Mouse (Mus musculus) gastrocnemius, adult 2 months (tissue): ENCODE data around the gene Olfr601. TPM values are rescaled to one million over a fixed set of nuclear protein-coding genes. Genes with fewer than 3 reads are reported as not detected.
"Not testable (repeated sequence)": the region's sequence is repeated elsewhere in the genome, so short reads cannot be mapped to it uniquely, and the experiment has no call there.

Source experiments
- DNase-seq: peaks from one replicate; pipeline ENCODE4 v3.0.0; 2022
- H3K27ac ChIP-seq: fragments of 200-600 bp; 2 replicates; pipeline ENCODE4 v1.8.1; 2022; ENCODE audit warnings: mild to moderate bottlenecking
- H3K4me3 ChIP-seq: fragments of 200-600 bp; 2 replicates; pipeline ENCODE4 v1.8.1; 2022; ENCODE audit warnings: mild to moderate bottlenecking, moderate library complexity
- CTCF ChIP-seq: fragments of 200-600 bp; IDR thresholded peaks from 2 replicates; pipeline ENCODE4 v1.8.1; 2022; ENCODE audit warnings: antibody characterized with exemption, mild to moderate bottlenecking, moderate library complexity
- intact Hi-C: fragments of 180-260 bp; cut with DNase I; formaldehyde crosslinking; loops from one replicate; pipeline ENCODE4 v1.15.1; 2025
- long read RNA-seq, 2 experiments: library from polyadenylated mRNA; stranded (forward); transcript quantifications; one replicate each; pipeline ENCODE4 v2.0.0; 2021
- total RNA-seq, 2 experiments: library from RNA; stranded (reverse); gene quantifications; 2 replicates each; pipeline ENCODE4 v1.2.3; 2021

Olfr601 gene
- total RNA-seq = not detected
- long read RNA-seq, experiment 1 = 0 reads
- long read RNA-seq, experiment 2 = 0 reads

DNA sequence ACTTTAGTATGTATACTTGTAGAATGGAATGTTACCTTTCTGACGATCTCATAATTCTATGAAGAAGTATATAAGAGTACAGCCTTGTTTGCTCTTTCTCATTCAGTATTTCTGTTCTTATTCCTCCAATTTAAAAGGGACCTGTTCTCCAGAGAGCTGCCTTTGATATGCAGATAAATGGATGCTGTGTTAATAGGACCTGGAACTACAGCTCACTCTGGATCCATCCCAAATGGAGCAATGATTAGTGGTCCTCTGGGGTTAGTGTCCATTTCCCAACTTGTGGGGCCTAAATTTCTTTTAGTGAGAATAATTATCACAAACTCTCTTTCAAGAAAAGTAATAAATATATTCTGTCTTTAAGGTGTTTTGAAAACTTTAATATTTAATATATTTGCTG lies at the start of gene Olfr601:
Gene Olfr601 (minus strand): TSS at position 101 of the 400 bp plus-strand sequence.
- H3K4me3 ChIP-seq = no peak within 1 kb of the TSS
- DNase-seq = no peak
- no peak for TF ChIP-seq CTCF
- H3K27ac ChIP-seq = no peak within 1 kb of the TSS
- intact Hi-C loops = no loop called here

DNA sequence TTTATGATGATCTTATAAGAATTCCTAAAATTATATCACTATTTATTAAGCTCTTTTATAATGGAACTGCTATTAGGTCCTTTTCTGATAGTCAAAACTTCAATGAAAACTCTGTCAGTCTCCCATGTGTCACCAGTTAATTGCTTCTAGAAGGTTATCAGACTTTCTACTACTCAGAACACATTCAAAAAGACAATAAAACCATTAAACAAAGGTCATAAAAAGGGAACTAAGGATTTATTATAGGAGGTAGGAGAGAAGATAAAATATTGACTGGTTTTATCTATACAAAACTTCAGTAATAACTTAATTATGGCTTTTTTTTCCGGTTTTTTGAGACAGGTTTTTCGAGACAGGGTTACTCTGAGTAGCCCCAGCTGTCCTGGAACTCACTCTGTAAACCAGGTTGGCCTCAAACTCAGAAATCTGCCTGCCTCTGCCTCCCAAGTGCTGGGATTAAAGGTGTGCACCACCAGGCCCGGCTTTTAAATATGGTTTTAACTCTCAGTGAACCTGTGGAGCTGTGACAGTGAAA lies 44.1 kb upstream of the Olfr601 start:
- DNase-seq, intact Hi-C loops, H3K4me3 ChIP-seq, H3K27ac ChIP-seq: not testable (repeated sequence)

DNA sequence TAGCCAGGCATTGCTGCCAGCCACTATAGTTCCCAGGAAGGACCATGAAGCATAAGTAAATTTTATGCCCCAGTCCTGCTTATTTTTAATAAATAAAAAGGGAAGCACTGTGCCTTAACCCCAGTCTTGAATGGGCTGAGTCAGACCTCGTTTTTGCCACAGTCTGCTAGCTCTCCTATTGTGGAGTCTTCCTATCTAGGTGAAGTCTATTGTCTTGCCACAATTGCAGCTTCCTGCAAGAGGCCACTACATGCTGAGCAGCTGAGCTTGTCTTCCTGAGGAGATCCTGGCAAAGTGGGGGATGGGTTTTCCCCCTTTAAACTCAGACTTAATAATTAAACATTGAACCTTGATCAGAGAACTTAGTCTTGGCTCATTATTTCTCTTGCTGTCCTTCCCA lies 36.5 kb upstream of the Olfr601 start:
- no peak for DNase-seq
- Histone ChIP-seq H3K4me3 (no peak overlapping the region), H3K27ac (no peak overlapping the region)
- no peak for TF ChIP-seq CTCF
- intact Hi-C loops = no loop called here

DNA sequence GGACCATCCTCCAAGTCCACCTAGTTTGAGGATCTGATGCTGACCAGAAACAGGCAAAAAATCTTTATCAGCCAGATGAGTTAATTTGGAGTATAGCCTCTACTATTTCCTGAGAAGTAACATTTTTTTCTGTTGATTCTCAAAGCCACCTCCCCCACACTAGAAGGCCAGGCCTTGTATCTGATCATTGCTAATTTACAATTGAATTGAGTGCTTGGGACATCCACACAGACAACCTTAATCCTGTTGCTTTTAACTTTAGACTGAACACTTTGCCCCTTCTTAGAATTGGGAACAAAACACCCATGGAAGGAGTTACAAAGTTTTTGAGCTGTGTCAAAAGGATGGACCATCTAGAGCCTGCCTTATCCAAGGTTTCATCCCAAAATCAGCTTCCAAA lies 35.3 kb upstream of the Olfr601 start:
- intact Hi-C loops = no loop called here
- no peak overlapping the region for H3K27ac ChIP-seq
- no peak overlapping the region for H3K4me3 ChIP-seq
- TF ChIP-seq CTCF = no peak
- no peak for DNase-seq

DNA sequence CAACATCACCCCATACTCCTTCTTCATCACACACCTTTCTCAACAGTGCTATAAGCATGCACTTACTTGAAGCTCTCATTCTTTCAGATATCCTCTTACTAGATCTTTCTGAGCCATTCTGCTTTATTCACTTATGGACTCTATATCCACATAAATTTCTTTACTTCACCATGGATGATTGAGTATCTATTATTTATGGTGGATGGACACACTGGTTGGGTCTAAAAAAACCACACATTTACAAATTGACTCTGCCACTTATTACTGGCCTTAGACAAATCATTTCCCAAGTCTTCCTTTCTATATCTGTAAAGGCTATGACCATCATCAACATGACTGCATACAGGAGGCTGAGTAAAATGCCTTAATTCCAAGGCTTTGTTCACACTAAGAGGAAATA lies 23.6 kb upstream of the Olfr601 start, which contains the start of gene Olfr603:
Gene Olfr603 (minus strand): TSS at position 101 of the 400 bp plus-strand sequence.
- DNase-seq = no peak
- H3K4me3 ChIP-seq = no peak within 1 kb of the TSS
- intact Hi-C loops = no loop called here
- H3K27ac ChIP-seq = no peak within 1 kb of the TSS
- TF ChIP-seq CTCF = no peak

DNA sequence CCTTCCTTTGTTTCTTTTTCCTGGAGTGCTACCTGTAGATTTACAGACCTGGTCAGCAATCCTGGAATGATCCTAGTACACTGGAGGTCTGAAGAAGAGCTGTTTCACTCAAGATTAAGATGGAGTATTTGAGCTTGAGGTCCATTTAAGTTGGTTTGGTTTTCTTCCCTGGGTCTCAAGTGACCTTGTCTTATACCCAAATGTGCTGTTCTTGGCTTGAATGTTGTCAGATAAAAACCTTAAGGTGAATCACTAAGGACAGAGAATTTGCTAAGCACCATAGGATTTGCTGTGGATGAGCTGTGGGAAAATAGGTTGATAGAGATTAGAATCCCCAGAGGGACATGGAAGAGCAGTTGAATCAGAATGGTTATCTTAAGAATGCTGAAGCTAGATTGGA lies 12.9 kb downstream of the Olfr601 start, which contains the start of gene Olfr600:
Gene Olfr600 (minus strand): TSS at position 101 of the 400 bp plus-strand sequence.
- TF ChIP-seq CTCF = no peak
- Histone ChIP-seq H3K4me3 (no peak within 1 kb of the TSS), H3K27ac (no peak within 1 kb of the TSS)
- DNase-seq = no peak
- intact Hi-C loops = no loop called here

DNA sequence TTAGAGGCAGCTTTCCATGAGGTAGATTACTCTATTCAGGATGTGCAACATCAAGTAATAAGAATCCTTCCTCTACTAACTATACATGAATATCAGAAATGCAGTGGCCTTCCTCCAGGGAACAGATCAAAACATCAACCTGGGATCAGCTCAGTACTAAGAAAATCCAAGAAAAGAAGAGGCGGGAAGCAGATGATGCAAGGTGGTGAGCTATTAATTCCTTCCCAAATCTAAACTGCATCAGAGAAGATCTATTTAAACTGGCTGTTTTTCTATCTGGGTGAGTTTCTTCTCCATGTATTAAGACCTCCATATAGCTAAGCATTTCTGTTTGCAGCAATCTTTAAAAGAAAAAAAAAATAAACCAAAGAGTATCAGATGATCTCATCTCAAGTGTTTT lies 26.8 kb downstream of the Olfr601 start, which contains the start of gene Olfr599:
Gene Olfr599 (plus strand): TSS at position 301 of the 400 bp plus-strand sequence.
- DNase-seq = no peak
- H3K27ac ChIP-seq = no peak within 1 kb of the TSS
- no peak for TF ChIP-seq CTCF
- intact Hi-C loops = no loop called here
- no peak within 1 kb of the TSS for H3K4me3 ChIP-seq

DNA sequence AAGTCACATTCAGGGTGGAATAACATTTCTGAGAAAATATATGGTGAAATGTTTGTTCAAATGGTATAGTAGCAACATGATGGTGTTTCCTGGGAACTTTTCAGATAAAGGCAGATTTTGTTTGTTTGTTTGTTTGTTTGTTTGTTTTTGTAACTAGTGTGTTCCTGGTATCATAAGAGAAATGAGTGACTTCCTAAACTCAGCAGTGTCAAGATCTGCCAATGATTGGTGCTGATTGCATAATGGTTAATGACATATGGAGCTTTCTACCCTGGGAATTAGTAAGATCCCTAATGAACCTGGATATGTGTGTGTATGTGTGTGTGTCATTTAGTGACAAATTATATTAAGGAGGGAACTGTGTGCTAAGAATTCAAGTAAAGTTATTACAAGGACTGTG lies 39.2 kb downstream of the Olfr601 start, which contains the start of gene Olfr598:
Gene Olfr598 (plus strand): TSS at position 301 of the 400 bp plus-strand sequence.
- TF ChIP-seq CTCF = no peak
- intact Hi-C loops = no loop called here
- Histone ChIP-seq H3K27ac (no peak within 1 kb of the TSS), H3K4me3 (no peak within 1 kb of the TSS)
- DNase-seq = no peak

DNA sequence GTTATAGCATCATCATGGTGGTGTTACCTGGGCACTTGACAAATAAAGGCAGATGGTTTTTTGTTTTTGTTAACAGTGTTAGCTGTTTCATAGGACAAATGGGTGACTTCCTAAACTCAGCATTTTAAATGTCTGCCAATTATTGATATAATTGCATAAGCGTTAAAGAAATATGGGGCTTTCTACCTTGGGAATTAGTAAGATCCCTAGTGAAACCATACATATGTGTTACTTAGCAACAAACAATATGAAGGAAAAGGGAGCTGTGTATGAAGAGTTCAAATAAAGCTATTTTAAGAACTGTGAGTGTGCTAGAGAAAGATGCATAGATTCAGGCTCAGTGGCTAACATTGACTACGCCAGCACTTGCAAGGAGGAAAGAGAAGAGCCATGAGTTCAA lies 46.4 kb downstream of the Olfr601 start, which contains the start of gene Olfr597:
Gene Olfr597 (plus strand): TSS at position 301 of the 400 bp plus-strand sequence.
- intact Hi-C loops = loop anchor here (10.0 kb wide), 1 partner anchor 59 kb away; no protein-coding TSS in a partner anchor
- H3K27ac ChIP-seq, H3K4me3 ChIP-seq, DNase-seq: not testable (repeated sequence)

Other genes starting within 250 kb of the Olfr601 start
- not detected for gene Olfr586, start 237.0 kb downstream of the Olfr601 start, total RNA-seq
- gene Olfr588-ps1, start 221.8 kb downstream of the Olfr601 start, total RNA-seq = not detected
- gene Olfr589, start 206.3 kb downstream of the Olfr601 start, total RNA-seq = not detected
- not detected for gene Olfr591, start 184.3 kb downstream of the Olfr601 start, total RNA-seq
- not detected for gene Olfr592, start 177.9 kb downstream of the Olfr601 start, total RNA-seq
- gene Olfr593, start 150.8 kb downstream of the Olfr601 start, total RNA-seq = not detected
- not detected for gene Olfr594, start 145.7 kb downstream of the Olfr601 start, total RNA-seq
- not detected for gene Usp17ld, start 110.2 kb downstream of the Olfr601 start, total RNA-seq
- gene Olfr596, start 57.0 kb downstream of the Olfr601 start, total RNA-seq = not detected
- gene Olfr597, start 46.3 kb downstream of the Olfr601 start, total RNA-seq = not detected
- gene Olfr598, start 39.1 kb downstream of the Olfr601 start, total RNA-seq = not detected
- gene Olfr599, start 26.7 kb downstream of the Olfr601 start, total RNA-seq = not detected
- not detected for gene Olfr600, start 13.0 kb downstream of the Olfr601 start, total RNA-seq
- gene Olfr603, start 23.5 kb upstream of the Olfr601 start, total RNA-seq = not detected
- gene Usp17lc, start 52.4 kb upstream of the Olfr601 start, total RNA-seq = not detected
- gene Olfr605, start 82.8 kb upstream of the Olfr601 start, total RNA-seq = not detected
- gene Olfr606, start 86.4 kb upstream of the Olfr601 start, total RNA-seq = not detected
- gene Olfr607, start 101.5 kb upstream of the Olfr601 start, total RNA-seq = not detected
- not detected for gene Olfr608, start 107.2 kb upstream of the Olfr601 start, total RNA-seq
- gene Olfr609, start 135.4 kb upstream of the Olfr601 start, total RNA-seq = not detected
- not detected for gene Olfr610, start 149.5 kb upstream of the Olfr601 start, total RNA-seq
- gene Olfr611, start 158.2 kb upstream of the Olfr601 start, total RNA-seq = not detected
- gene Olfr612, start 180.1 kb upstream of the Olfr601 start, total RNA-seq = not detected
- not detected for gene Olfr613, start 185.4 kb upstream of the Olfr601 start, total RNA-seq
- gene Olfr615, start 193.4 kb upstream of the Olfr601 start, total RNA-seq = not detected
- not detected for gene Olfr616, start 206.5 kb upstream of the Olfr601 start, total RNA-seq
- gene Olfr617, start 210.4 kb upstream of the Olfr601 start, total RNA-seq = not detected
- not detected for gene Olfr618, start 227.4 kb upstream of the Olfr601 start, total RNA-seq
- gene Olfr619, start 237.9 kb upstream of the Olfr601 start, total RNA-seq = not detected
- gene Olfr620, start 249.9 kb upstream of the Olfr601 start, total RNA-seq = not detected